Mouse (Mus musculus): Measurements from ENCODE around the gene Gpalpp1.

Gene Gpalpp1

DNA sequence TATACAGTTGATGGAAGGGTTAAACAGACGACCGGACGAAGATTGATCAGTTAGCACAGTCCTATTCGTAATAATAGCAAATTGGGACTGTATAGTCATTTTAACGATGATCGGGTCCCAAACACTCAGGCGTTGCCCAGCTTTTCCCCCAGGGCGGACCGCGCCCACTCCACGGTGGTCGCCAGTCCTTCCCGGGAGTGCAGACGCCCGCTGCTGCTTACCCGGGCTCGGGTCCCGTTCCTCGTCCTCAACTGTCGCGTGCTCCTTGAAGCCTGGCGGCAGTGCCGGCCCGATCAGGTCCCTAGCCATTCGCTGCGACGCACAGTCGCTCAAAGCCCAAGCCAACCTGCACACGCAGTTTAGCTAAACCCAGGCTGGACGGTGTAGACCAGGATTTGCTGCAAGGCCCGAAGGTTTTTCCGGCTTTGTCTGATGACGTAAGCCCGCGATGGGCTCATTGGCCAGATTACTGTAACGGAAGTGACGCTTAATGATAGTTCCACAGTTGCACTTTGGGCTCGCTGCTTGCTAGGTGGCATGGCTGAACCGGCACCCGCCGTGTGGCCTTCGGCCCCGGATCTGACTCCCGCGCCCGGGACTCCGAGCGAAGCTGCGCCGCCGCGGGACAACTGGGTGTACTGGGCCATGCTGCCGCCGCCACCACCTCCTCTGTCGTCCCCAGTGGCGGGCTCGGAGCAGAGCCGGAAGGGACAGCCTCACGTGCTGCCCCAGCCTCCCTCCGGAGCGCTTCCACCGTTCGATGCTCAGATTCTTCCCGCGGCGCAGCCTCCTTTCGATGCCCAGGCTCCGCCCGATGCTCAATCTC is at the start of gene Gpalpp1, which contains the start of gene Nufip1:
Gene Gpalpp1 (minus strand): TSS at position 365 of the 826 bp plus-strand sequence.
Gene Nufip1 (plus strand): TSS at position 496 of the 826 bp plus-strand sequence.
- DNase-seq (ENCODE audit: low spot score): peak; percentile 82

- no peak for DNase-seq (ENCODE audit: low spot score)
These were observed 47.7 kb upstream of the Gpalpp1 start for GRCm38 (mm10) chr14:76158192-76158785.

- no peak for DNase-seq (ENCODE audit: low spot score)
These were observed 43.3 kb upstream of the Gpalpp1 start for GRCm38 (mm10) chr14:76153828-76154227.

- DNase-seq (ENCODE audit: low spot score): no peak
These were observed 42.6 kb upstream of the Gpalpp1 start for GRCm38 (mm10) chr14:76153003-76153675.

- DNase-seq (ENCODE audit: low spot score): peak; percentile 88
These were observed 41.8 kb upstream of the Gpalpp1 start for GRCm38 (mm10) chr14:76152162-76153002.

DNA sequence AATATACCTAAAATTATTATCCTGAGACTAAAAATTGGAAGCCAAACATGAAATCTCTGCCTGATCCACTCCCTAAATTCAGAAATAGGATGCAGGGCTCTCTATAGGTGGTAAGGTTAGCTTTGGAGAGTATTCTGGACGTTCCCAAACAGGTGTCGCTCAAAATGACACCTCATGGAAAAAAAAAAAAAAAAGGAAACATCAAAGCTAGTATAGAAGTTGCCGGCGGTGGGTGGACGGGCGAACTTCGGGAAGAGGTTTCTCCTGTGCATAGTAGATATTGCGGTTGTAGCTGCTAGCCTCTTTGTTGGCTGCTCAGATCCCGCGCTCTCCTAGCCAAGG is 41.2 kb upstream of the Gpalpp1 start:
- DNase-seq (ENCODE audit: low spot score): no peak

DNA sequence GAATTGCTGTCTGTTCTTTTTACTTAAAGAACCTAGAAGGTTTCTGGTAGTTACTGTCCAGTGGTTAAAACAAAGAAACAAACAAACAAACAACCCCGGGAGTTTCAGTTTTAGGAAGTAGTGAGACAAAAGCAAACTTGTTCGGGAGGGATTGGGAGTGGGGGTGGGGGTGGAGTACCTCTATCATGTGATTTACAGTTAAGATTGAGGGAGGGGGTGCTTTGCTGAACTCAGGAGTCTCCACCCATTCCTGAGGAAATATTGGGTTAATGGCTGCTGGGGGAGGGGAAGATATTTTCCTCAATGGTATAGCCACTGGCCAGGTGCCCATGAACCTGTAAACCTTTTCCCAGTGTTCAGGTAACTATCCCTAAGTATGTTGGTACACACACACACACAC is 40.5 kb upstream of the Gpalpp1 start:
- no peak for DNase-seq (ENCODE audit: low spot score)

GRCm38 (mm10) chr14:76150499-76150898 is 39.9 kb upstream of the Gpalpp1 start:
- DNase-seq (ENCODE audit: low spot score): no peak

- peak; percentile 85 for DNase-seq (ENCODE audit: low spot score)
These were observed 39.1 kb upstream of the Gpalpp1 start for GRCm38 (mm10) chr14:76149531-76150179.

GRCm38 (mm10) chr14:76148294-76148693 is 37.7 kb upstream of the Gpalpp1 start:
- no peak for DNase-seq (ENCODE audit: low spot score)

- DNase-seq (ENCODE audit: low spot score): no peak
These were observed 36.5 kb upstream of the Gpalpp1 start for GRCm38 (mm10) chr14:76147061-76147460.

DNA sequence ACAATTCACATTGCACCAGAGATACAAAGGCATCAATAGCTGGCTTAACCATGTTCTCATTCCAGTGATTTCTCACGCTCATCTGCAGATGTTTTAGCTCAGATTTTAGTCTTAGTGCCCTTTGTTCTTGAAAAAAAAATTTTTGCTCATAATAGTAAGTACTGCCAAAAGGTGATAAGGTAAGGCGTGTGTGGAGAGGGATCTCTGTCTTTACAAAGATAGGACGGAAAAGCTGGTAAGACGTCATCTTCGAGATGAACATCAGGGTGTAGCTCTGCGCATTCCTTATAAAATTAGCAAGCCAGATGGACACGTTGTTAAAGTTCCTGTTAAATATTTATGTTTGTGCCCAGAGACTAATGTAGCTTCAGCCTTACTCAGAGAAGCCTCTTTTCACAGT is 35.3 kb upstream of the Gpalpp1 start:
- no peak for DNase-seq (ENCODE audit: low spot score)

DNA sequence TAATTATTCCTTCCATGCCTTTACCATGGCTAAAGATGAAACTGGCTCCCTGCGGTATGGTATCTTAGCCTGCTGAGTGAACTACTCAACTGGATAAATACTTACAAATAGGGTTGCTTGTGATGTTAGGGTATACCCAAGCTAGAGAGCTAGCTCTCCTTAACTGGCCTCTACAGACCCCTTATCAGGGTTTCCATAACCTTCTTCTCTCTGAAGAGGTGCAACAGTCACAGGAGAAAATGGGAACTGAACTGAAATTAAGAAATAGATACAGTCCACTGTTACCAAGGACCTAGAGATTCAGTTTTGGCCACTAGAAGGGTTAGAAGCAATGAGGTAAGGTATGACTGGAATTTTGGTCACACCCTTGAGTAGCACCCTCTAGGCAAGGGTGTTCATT is 34.7 kb upstream of the Gpalpp1 start:
- no peak for DNase-seq (ENCODE audit: low spot score)

GRCm38 (mm10) chr14:76134975-76135374 is 24.4 kb upstream of the Gpalpp1 start:
- no peak for DNase-seq (ENCODE audit: low spot score)

DNA sequence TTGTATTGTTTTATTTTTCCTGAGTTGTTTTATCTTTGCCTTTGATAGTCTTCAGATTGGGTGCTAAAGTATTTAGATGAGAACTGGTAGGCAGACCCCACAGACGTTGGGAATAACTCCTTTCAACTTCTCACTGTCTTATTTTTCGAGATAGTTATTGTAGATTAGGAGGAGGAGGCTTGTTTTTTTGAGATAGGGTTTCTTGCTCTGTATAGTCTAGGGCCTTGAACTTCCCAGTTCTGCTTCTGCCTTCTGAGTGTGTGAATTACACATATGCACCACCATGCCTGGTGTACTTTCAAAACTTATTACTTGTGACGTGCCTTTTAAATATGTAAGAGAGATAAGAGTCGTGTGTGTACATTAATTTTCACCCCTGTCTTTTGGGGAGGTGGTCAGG is 17.6 kb upstream of the Gpalpp1 start:
- DNase-seq (ENCODE audit: low spot score): no peak

DNA sequence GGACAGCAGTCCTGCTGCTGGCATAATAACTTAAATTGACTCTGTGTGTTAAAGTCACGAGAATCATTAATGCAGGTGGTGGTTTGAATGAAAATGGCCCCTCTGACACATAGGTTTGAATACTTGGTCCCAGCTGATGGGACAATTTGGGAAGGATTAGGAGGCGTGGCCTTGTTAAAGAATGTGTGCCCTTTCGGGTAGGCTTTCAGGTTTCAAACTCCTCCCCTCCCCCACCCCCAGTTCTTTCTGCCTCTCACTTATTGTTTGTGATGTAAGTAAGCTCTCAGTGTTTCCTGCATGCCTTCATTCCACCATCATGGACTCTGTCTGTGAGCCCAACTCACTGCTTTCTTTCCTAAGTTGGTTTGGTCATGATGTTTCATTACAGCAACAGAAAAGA is 16.8 kb upstream of the Gpalpp1 start:
- no peak for DNase-seq (ENCODE audit: low spot score)

- DNase-seq (ENCODE audit: low spot score): no peak
These were observed 12.1 kb upstream of the Gpalpp1 start for GRCm38 (mm10) chr14:76122663-76123058.

GRCm38 (mm10) chr14:76121901-76122662 is 11.5 kb upstream of the Gpalpp1 start:
- peak; percentile 21 for DNase-seq (ENCODE audit: low spot score)

- no peak for DNase-seq (ENCODE audit: low spot score)
These were observed 9.9 kb upstream of the Gpalpp1 start for GRCm38 (mm10) chr14:76120472-76120871.

DNA sequence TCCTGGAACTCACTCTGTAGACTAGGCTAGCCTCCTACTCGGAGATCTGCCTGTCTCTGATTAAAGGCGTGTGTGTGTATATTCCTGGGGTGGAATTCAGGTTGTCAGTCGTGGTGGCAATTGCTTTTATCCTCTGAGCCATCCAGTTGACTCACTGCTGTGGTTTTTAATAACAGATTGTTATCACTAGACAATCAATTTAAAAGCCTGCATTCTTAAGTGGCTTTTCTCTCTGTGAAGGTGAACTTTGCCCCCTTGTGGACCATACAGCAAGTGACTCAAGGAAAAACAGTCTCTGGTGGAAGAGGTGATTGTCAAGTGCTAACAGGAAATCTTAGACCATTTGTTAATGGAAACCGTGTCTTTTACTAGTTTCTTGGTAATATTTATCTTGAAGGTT is 8.4 kb upstream of the Gpalpp1 start:
- no peak for DNase-seq (ENCODE audit: low spot score)

DNA sequence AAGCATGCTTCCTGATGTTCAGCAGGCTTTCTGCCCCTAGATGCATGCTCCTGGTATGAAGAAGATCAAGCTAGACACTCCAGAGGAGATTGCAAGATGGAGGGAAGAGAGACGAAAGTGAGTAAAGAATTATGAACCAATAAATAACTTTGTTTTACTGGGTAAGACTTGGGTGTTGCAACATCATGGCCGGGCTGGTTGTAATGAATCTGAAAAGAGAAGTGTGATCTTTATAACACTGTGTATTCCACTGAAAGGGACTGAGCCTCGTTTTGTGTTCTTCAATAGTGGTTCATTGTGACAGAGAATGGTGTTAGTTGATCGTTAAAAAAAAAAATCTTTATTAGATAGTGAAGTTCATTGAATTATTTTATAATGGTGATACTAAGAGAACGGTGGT is 5.2 kb upstream of the Gpalpp1 start:
- DNase-seq (ENCODE audit: low spot score): no peak
